Mouse (Mus musculus): Measurements from ENCODE around the gene Vmo1.

- TF ChIP-seq POLR2A (IDR thresholded peaks at IDR 0.05; ENCODE audit: borderline replicate concordance, control insufficient read depth, low read depth, low read length) (no peak), CTCF (IDR thresholded peaks at IDR 0.05; ENCODE audit: control insufficient read depth, insufficient read depth, low read length) (no peak)
Measured at GRCm38 (mm10) chr11:70518436-70518835, 4.0 kb upstream of the Vmo1 start.
